Mouse (Mus musculus) embryonic facial prominence, embryonic 14.5 days (tissue): ENCODE data around the gene Stxbp2. TPM values are rescaled to one million over a fixed set of nuclear protein-coding genes. Genes with fewer than 3 reads are reported as not detected.
A peak's percentile ranks its signal among the peaks of the same experiment; 100 is the strongest.
"Not testable (repeated sequence)": the region's sequence is repeated elsewhere in the genome, so short reads cannot be mapped to it uniquely, and the experiment has no call there.

ENCODE experiments used
- ATAC-seq: fragments of 200-750 bp; cut with Nextera tagmentation; 2 replicates; pipeline ENCODE4 v1.8.0; 2017; ENCODE audit warnings: low read depth, moderate number of reproducible peaks, moderate TSS enrichment
- DNase-seq: peaks from one replicate; pipeline ENCODE4 v3.0.0-alpha.2; 2015; ENCODE audit warnings: low spot score
- H3K27ac ChIP-seq: fragments of 300-500 bp; sonication (generic); replicated peaks from 2 replicates; pipeline ENCODE4 v1.5.1; 2014; ENCODE audit warnings: low read depth, mild to moderate bottlenecking, low read length, moderate library complexity
- H3K27me3 ChIP-seq: fragments of 300-500 bp; sonication (generic); replicated peaks from 2 replicates; pipeline ENCODE4 v1.6.1; 2014; ENCODE audit warnings: low read length; ENCODE audit not compliant: control insufficient read depth, insufficient read depth
- H3K36me3 ChIP-seq: fragments of 300-500 bp; sonication (generic); 2 replicates; pipeline ENCODE4 v1.6.1; 2014; ENCODE audit warnings: low read length, mixed read lengths; ENCODE audit not compliant: control insufficient read depth, insufficient read depth
- H3K4me1 ChIP-seq: fragments of 300-500 bp; sonication (generic); 2 replicates; pipeline ENCODE4 v1.6.1; 2014; ENCODE audit warnings: antibody characterized with exemption, low read length; ENCODE audit not compliant: control insufficient read depth, insufficient read depth
- H3K4me2 ChIP-seq: fragments of 300-500 bp; sonication (generic); 2 replicates; pipeline ENCODE4 v1.6.1; 2014; ENCODE audit warnings: low read depth, mild to moderate bottlenecking, low read length, moderate library complexity, mixed read lengths
- H3K4me3 ChIP-seq: fragments of 300-500 bp; sonication (generic); 2 replicates; pipeline ENCODE4 v1.5.1; 2014; ENCODE audit warnings: low read depth, mild to moderate bottlenecking, low read length
- H3K9ac ChIP-seq: fragments of 300-500 bp; sonication (generic); 2 replicates; pipeline ENCODE4 v1.6.1; 2014; ENCODE audit warnings: low read depth, mild to moderate bottlenecking, low read length, moderate library complexity, mixed read lengths
- H3K9me3 ChIP-seq: fragments of 300-500 bp; sonication (generic); 2 replicates; pipeline ENCODE4 v1.6.1; 2016; ENCODE audit warnings: low read length; ENCODE audit not compliant: control insufficient read depth
- WGBS: fragments of 180-500 bp; shearing (Covaris S2); extraction: QIAGEN DNeasy Blood & Tissue Kit; methylation state at CpG from one replicate; pipeline ENCODE4 v1.1.7; 2014; 5-methylcytosine and 5-hydroxymethylcytosine counted together
- polyA plus RNA-seq: library from polyadenylated mRNA; unstranded; fragments of >200 nt; fragmentation: Nextera tagmentation; extraction: Ambion mirVana; gene quantifications from 2 replicates; pipeline ENCODE4 v1.2.1, GENCODE M21; 2014

Stxbp2 gene
- 23.7 and 30.4 TPM in 2 replicates for polyA plus RNA-seq

DNA sequence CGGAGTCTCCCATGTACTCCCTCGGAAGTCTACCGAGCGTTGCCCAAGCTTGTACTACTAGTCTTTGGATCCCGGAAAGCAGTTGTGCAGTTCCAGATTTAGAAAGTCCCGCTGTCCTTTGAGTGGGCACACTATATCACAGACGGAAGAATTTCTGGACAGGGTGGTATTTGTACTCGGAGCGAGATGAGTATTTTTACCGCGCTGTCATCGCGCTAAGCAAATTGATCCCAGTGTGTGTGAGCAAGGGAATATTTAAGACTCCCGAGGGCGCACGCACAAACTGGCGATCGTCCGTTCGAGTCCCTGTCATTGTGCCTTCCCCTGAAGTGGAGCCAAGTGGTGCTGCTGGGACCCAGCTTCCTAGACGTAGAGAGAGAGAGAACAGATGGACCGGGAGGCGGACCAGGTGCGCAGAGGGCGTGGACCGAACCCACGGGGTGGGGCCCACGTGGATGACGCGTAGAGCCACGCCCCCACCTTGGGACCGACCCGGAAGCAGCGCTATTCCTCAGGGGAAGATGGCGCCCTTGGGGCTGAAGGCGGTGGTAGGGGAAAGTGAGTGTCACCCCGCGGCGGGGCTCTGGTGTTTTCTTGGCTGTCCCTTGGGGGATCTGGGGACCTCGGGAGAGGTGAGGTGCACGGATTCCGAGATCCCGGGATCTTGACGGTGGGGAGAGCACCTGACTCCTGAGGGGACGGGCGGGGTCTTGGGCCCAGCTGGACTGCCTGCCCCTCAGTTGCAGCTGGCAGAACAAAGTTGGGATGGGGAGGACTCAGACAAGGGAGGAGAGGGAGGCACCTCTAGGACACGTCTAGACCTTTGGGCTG lies at the start of gene Stxbp2:
Gene Stxbp2 (plus strand): TSS at position 309 of the 831 bp plus-strand sequence.
- no peaks in the 10 kb centered on the region for H3K9me3 ChIP-seq
- no peaks in the 10 kb centered on the region for H3K36me3 ChIP-seq
- peak; percentile 88 for ATAC-seq
- peak within 1 kb of the TSS; percentile 61 for H3K9ac ChIP-seq
- no peak within 1 kb of the TSS for H3K27ac ChIP-seq
- peak within 1 kb of the TSS; percentile 48 for H3K4me3 ChIP-seq
- 5% methylated on average over 40 of the region's 47 CpGs for WGBS
- peaks cover 8% of the 10 kb centered on the region; the same call in 1 of the 2 replicates for H3K4me1 ChIP-seq
- DNase-seq = peak; percentile 78
- peak within 1 kb of the TSS; percentile 72 for H3K4me2 ChIP-seq
- no peaks in the 10 kb centered on the region; the same call in 1 of the 2 replicates for H3K27me3 ChIP-seq

DNA sequence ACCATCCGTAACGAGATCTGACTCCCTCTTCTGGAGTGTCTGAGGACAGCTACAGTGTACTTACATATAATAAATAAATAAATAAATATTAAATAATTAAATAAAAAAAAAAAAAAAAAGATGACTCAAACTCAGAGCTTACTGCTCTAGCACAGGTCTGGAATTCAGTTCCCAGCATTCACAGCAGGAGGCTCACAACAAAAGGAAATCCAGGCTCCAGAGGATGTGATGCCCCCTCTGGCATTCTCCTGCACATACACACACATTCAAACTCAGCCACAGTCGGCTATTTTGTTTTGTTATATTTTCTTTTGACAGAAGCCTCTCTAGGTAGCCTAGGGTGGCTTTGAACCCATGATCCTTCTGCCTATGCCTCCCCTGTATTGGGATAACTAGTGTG lies 48.8 kb upstream of the Stxbp2 start:
- DNase-seq, H3K9me3 ChIP-seq, H3K27me3 ChIP-seq, H3K27ac ChIP-seq, H3K9ac ChIP-seq, H3K4me2 ChIP-seq, H3K4me3 ChIP-seq, H3K36me3 ChIP-seq, H3K4me1 ChIP-seq, ATAC-seq: not testable (repeated sequence)
- WGBS = 91% methylated on average over 1 of the region's 3 CpGs

DNA sequence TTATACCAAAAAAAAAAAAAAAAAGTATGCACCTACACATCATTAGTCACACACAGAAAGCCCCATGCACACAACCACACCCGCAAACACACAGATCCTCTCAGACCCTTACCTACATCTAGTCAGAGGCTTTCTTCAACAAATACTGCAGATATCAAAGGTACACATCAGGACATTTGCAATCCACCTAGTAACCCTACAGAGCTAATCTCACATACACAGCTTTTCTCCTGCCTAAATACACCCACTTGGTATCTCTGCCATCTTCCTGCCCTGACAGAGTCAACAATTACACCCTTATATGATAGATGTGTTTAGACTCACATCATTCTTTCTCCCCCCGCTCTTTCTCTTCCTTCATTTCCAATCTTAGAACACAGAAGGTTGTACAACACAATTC lies 44.3 kb upstream of the Stxbp2 start:
- no peak for DNase-seq
- 89% methylated on average over 2 of the region's 2 CpGs for WGBS
- H3K4me2 ChIP-seq = no peak overlapping the region
- no peak for ATAC-seq
- no peak overlapping the region for H3K9ac ChIP-seq
- H3K27me3 ChIP-seq = no peaks in the 10 kb centered on the region
- peaks cover 3% of the 10 kb centered on the region; the same call in 1 of the 2 replicates for H3K4me1 ChIP-seq
- H3K27ac ChIP-seq = no peak overlapping the region
- no peaks in the 10 kb centered on the region for H3K9me3 ChIP-seq
- no peaks in the 10 kb centered on the region for H3K36me3 ChIP-seq
- H3K4me3 ChIP-seq = no peak overlapping the region

DNA sequence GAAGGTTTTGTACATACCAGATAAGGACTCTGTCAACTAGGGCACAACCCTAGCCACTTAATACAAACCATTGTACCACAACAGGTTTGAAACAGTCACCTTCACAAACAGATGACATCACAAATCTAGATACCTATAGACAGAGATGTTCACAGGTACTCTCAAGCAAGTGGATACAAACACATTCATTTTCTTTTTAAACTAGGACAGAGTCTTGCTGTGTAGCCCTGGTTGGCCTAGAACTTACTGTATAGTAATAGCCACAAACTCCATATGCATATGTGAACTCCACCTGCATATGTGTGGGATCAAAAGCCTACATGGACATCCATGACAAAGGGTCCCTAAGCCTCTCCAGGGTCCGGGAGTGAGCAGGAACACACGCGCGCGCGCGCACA lies 43.8 kb upstream of the Stxbp2 start, which contains the start of gene Camsap3:
Gene Camsap3 (plus strand): TSS at position 301 of the 398 bp plus-strand sequence.
- DNase-seq (no peak), ATAC-seq (no peak)
- Histone ChIP-seq H3K9ac (peak within 1 kb of the TSS; percentile 77), H3K27ac (peak within 1 kb of the TSS; percentile 19; the same call in 1 of the 2 replicates), H3K4me2 (peak within 1 kb of the TSS; percentile 87), H3K36me3 (no peaks in the 10 kb centered on the region), H3K9me3 (no peaks in the 10 kb centered on the region), H3K4me1 (peaks cover 3% of the 10 kb centered on the region; the same call in 1 of the 2 replicates), H3K4me3 (peak within 1 kb of the TSS; percentile 74), H3K27me3 (no peaks in the 10 kb centered on the region)
- WGBS = 6% methylated on average over 3 of the region's 7 CpGs

DNA sequence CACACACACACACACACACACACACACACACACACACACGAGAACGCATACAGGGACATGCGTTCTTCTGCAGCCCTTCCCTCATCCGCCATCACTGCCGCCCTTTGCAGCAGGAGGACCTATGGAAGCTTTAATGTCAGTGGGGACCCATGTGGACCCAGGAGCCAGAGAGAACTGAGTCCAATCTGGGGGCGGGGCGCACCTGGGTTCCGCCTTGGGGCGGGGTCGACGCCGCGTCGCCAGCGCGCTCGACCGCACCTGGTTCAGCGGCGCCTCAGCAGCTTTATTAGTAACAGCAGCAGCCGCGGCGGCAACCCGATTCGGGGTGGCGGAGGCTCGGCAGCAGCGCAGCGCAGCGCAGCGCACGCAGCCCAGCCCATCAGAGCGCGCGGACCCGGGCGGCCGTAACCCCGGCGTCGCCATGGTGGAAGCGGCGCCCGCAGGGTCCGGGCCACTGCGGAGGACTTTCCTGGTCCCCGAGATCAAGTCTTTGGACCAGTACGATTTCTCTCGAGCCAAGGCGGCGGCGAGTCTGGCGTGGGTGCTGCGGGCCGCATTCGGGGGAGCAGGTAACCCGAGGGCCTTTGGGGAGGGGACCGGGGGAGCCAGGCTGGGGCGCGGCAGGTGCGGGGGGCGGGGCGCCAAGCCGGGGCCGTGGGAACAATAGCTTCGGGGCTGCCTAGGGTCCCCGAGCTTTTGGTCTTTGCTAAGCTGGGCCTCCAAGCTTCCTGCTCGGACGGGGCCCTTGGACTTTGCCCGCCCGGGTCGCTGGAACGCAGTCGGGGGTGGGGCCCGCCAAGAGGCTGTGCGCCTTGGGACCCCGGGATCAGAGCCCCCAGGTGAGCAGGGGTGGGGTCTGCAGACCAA lies 43.1 kb upstream of the Stxbp2 start:
- Histone ChIP-seq H3K4me2 (peak overlapping the region; percentile 87), H3K9me3 (no peaks in the 10 kb centered on the region), H3K9ac (peak overlapping the region; percentile 77), H3K27ac (peak overlapping the region; percentile 19; the same call in 1 of the 2 replicates), H3K4me3 (peak overlapping the region; percentile 74), H3K4me1 (peaks cover 3% of the 10 kb centered on the region; the same call in 1 of the 2 replicates), H3K36me3 (no peaks in the 10 kb centered on the region), H3K27me3 (no peaks in the 10 kb centered on the region)
- DNase-seq (peak; percentile 84), ATAC-seq (peak; percentile 92)
- WGBS = 0% methylated on average over 25 of the region's 77 CpGs

DNA sequence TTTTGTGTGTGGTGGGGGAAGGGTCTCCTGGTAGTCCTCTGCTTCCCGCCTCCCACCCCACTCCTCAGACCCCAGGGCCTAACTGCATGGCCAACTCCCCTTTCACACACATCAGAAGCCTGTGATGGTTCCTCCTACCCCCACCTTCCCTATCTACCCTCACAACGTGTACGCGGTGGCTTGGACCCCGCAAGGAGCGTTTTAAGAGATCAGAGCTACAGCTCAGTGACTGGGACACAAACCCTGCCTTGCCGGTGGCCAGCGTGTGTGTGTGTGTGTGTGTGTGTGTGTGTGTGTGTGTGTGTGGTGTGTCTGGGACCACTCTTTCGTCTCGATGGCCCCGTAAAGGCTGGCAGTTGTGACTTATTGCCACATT lies 42.5 kb upstream of the Stxbp2 start:
- peak; percentile 24 for ATAC-seq
- no peaks in the 10 kb centered on the region for H3K9me3 ChIP-seq

DNA sequence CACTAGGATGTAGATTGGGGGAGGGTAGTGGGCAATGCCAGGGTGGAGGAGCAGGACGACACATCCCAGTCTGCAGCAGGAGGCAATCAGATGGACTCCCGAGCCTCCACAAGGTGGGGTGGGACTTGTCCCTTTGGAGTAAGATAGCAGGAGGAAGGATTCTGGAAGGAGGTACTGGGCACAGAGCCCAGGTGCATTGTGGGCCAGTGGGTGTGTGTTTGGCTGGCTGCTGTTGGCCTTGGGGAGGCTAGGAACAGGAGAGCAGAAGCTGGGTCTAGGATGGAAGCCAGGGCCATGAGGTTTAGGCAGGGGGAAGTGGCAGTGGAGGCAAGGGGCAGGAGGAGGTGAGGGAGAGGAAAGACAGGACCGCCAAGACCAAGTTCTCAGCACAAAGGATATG lies 37.3 kb upstream of the Stxbp2 start:
- WGBS = 66% methylated on average over 3 of the region's 3 CpGs
- Histone ChIP-seq H3K9me3 (no peaks in the 10 kb centered on the region), H3K4me1 (no peaks in the 10 kb centered on the region), H3K27me3 (no peaks in the 10 kb centered on the region), H3K27ac (no peak overlapping the region), H3K4me3 (no peak overlapping the region), H3K9ac (no peak overlapping the region), H3K4me2 (no peak overlapping the region), H3K36me3 (0 out of 2 replicates have a peak, but pooled peaks cover 3% of the 10 kb centered on the region)
- ATAC-seq (no peak), DNase-seq (no peak)

More for the DNA sequence above, 42.5 kb upstream of the Stxbp2 start:
- Histone ChIP-seq H3K36me3 (no peaks in the 10 kb centered on the region), H3K4me2 (peak overlapping the region; percentile 87), H3K27ac (no peak overlapping the region), H3K27me3 (no peaks in the 10 kb centered on the region), H3K9ac (peak overlapping the region; percentile 77), H3K4me1 (peaks cover 3% of the 10 kb centered on the region; the same call in 1 of the 2 replicates), H3K4me3 (peak overlapping the region; percentile 74)
- DNase-seq = no peak
- WGBS = 1% methylated on average over 11 of the region's 11 CpGs

DNA sequence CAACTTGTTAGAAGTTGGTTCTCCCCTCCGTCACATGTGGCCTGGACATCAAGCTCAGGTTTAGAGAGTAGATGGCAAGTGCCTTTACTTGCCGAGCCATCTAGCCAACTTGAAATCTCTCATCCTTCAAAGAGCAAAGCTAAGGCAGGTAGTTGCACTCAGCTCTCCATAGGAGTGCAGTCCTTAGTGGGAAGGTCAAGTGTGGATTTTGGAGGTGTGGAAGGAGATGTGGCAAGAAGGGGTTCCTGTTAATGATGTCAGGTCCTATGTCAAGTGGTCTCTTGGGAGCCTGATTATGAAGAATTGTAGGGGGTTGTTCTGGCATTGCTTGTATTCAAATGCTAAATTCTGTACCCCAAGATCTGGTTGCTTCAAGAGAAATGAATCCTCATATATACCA lies 36.3 kb upstream of the Stxbp2 start:
- H3K27ac ChIP-seq = no peak overlapping the region
- H3K36me3 ChIP-seq = 0 out of 2 replicates have a peak, but pooled peaks cover 3% of the 10 kb centered on the region
- ATAC-seq (no peak), DNase-seq (no peak)
- H3K9ac ChIP-seq = no peak overlapping the region
- H3K4me1 ChIP-seq = no peaks in the 10 kb centered on the region
- H3K27me3 ChIP-seq = no peaks in the 10 kb centered on the region
- H3K4me2 ChIP-seq = no peak overlapping the region
- 86% methylated on average over 2 of the region's 2 CpGs for WGBS
- no peaks in the 10 kb centered on the region for H3K9me3 ChIP-seq
- H3K4me3 ChIP-seq = no peak overlapping the region
